Mouse (Mus musculus): ENCODE data around the gene Evi5l. TPM values are rescaled to one million over a fixed set of nuclear protein-coding genes. Genes with fewer than 3 reads are reported as not detected.
"Not testable (repeated sequence)": the region's sequence is repeated elsewhere in the genome, so short reads cannot be mapped to it uniquely, and the experiment has no call there.

Gene Evi5l
- polyA plus RNA-seq, 1 experiment, result 29.1 TPM

- no peak for DNase-seq
- TF ChIP-seq POLR2A (IDR thresholded peaks at IDR 0.05; ENCODE audit: borderline replicate concordance, extremely low read depth, low read depth, low read length) (no peak), CTCF (IDR thresholded peaks at IDR 0.05; ENCODE audit: insufficient read depth, low read length) (no peak)
- peaks cover 2% of the 10 kb centered on the region; the same call in 1 of the 2 replicates for H3K4me1 ChIP-seq (ENCODE audit: control insufficient read depth, insufficient read depth, low read length)
- 80% methylated on average over 15 of the region's 15 CpGs for WGBS
- H3K4me3 ChIP-seq (replicated peaks; ENCODE audit: extremely low read depth, low read depth, low read length), result no peak within 1 kb of the TSS
These were observed 81.7 kb downstream of the Evi5l start, which contains the start of gene Tgfbr3l for GRCm38 (mm10) chr8:4247951-4248540. Gene Tgfbr3l (plus strand): TSS chr8:4248214.

GRCm38 (mm10) chr8:4249213-4249612 lies 82.8 kb downstream of the Evi5l start:
- WGBS, result 31% methylated on average over 29 of the region's 29 CpGs
- Histone ChIP-seq H3K4me3 (replicated peaks; ENCODE audit: extremely low read depth, low read depth, low read length) (no peak overlapping the region), H3K4me1 (ENCODE audit: control insufficient read depth, insufficient read depth, low read length) (peaks cover 7% of the 10 kb centered on the region)
- no peak for DNase-seq
- TF ChIP-seq POLR2A (IDR thresholded peaks at IDR 0.05; ENCODE audit: borderline replicate concordance, extremely low read depth, low read depth, low read length), result no peak
- no peak for TF ChIP-seq CTCF (IDR thresholded peaks at IDR 0.05; ENCODE audit: insufficient read depth, low read length)

GRCm38 (mm10) chr8:4250306-4250970 lies 84.1 kb downstream of the Evi5l start:
- peak; percentile 78 for TF ChIP-seq CTCF (IDR thresholded peaks at IDR 0.05; ENCODE audit: insufficient read depth, low read length)
- no peak for TF ChIP-seq POLR2A (IDR thresholded peaks at IDR 0.05; ENCODE audit: borderline replicate concordance, extremely low read depth, low read depth, low read length)

GRCm38 (mm10) chr8:4252116-4252760 lies 85.9 kb downstream of the Evi5l start:
- H3K4me1 ChIP-seq (ENCODE audit: control insufficient read depth, insufficient read depth, low read length), result peaks cover 7% of the 10 kb centered on the region
- no peak for DNase-seq
- TF ChIP-seq POLR2A (IDR thresholded peaks at IDR 0.05; ENCODE audit: borderline replicate concordance, extremely low read depth, low read depth, low read length) (no peak), CTCF (IDR thresholded peaks at IDR 0.05; ENCODE audit: insufficient read depth, low read length) (no peak)
- H3K4me3 ChIP-seq (replicated peaks; ENCODE audit: extremely low read depth, low read depth, low read length), result peak overlapping the region; percentile 11
- 35% methylated on average over 8 of the region's 8 CpGs for WGBS

More at GRCm38 (mm10) chr8:4250306-4250970, 84.1 kb downstream of the Evi5l start:
- peaks cover 7% of the 10 kb centered on the region for H3K4me1 ChIP-seq (ENCODE audit: control insufficient read depth, insufficient read depth, low read length)
- WGBS, result 46% methylated on average over 26 of the region's 26 CpGs
- H3K4me3 ChIP-seq (replicated peaks; ENCODE audit: extremely low read depth, low read depth, low read length), result no peak overlapping the region
- peak; percentile 81 for DNase-seq

GRCm38 (mm10) chr8:4252934-4253841 lies 86.8 kb downstream of the Evi5l start, which contains the start of gene Snapc2:
Gene Snapc2 (plus strand): TSS chr8:4253080.
- peak; percentile 97 for DNase-seq
- WGBS, result under 1% methylated on average over 69 of the region's 69 CpGs
- Histone ChIP-seq H3K4me1 (ENCODE audit: control insufficient read depth, insufficient read depth, low read length) (peaks cover 7% of the 10 kb centered on the region), H3K4me3 (replicated peaks; ENCODE audit: extremely low read depth, low read depth, low read length) (peak within 1 kb of the TSS; percentile 79)
- peak; percentile 65; the same call in 1 of the 2 replicates for TF ChIP-seq POLR2A (IDR thresholded peaks at IDR 0.05; ENCODE audit: borderline replicate concordance, extremely low read depth, low read depth, low read length)
- no peak for TF ChIP-seq CTCF (IDR thresholded peaks at IDR 0.05; ENCODE audit: insufficient read depth, low read length)

GRCm38 (mm10) chr8:4254001-4254400 lies 87.6 kb downstream of the Evi5l start:
- 0 out of 2 replicates have a peak, but pooled peaks have one; percentile 17 for TF ChIP-seq CTCF (IDR thresholded peaks at IDR 0.05; ENCODE audit: insufficient read depth, low read length)
- no peak for TF ChIP-seq POLR2A (IDR thresholded peaks at IDR 0.05; ENCODE audit: borderline replicate concordance, extremely low read depth, low read depth, low read length)
- no peak overlapping the region for H3K4me3 ChIP-seq (replicated peaks; ENCODE audit: extremely low read depth, low read depth, low read length)
- DNase-seq, result no peak

GRCm38 (mm10) chr8:4255471-4255870 lies 89.1 kb downstream of the Evi5l start:
- H3K4me1 ChIP-seq (ENCODE audit: control insufficient read depth, insufficient read depth, low read length), result peaks cover 15% of the 10 kb centered on the region
- not testable (repeated sequence) for H3K4me3 ChIP-seq (replicated peaks; ENCODE audit: extremely low read depth, low read depth, low read length); DNase-seq
- 87% methylated on average over 7 of the region's 7 CpGs for WGBS

More at GRCm38 (mm10) chr8:4254001-4254400, 87.6 kb downstream of the Evi5l start:
- WGBS, result 58% methylated on average over 6 of the region's 6 CpGs
- H3K4me1 ChIP-seq (ENCODE audit: control insufficient read depth, insufficient read depth, low read length), result peaks cover 11% of the 10 kb centered on the region

- WGBS, result 41% methylated on average over 4 of the region's 4 CpGs
- Histone ChIP-seq H3K4me1 (ENCODE audit: control insufficient read depth, insufficient read depth, low read length) (peaks cover 15% of the 10 kb centered on the region), H3K4me3 (replicated peaks; ENCODE audit: extremely low read depth, low read depth, low read length) (no peak overlapping the region)
- TF ChIP-seq POLR2A (IDR thresholded peaks at IDR 0.05; ENCODE audit: borderline replicate concordance, extremely low read depth, low read depth, low read length), result no peak
- TF ChIP-seq CTCF (IDR thresholded peaks at IDR 0.05; ENCODE audit: insufficient read depth, low read length), result no peak
- no peak for DNase-seq
These were observed 90.5 kb downstream of the Evi5l start for GRCm38 (mm10) chr8:4256911-4257310.

GRCm38 (mm10) chr8:4257350-4257749 lies 91.0 kb downstream of the Evi5l start:
- no peak for DNase-seq
- H3K4me1 ChIP-seq (ENCODE audit: control insufficient read depth, insufficient read depth, low read length), result peaks cover 15% of the 10 kb centered on the region
- no peak overlapping the region for H3K4me3 ChIP-seq (replicated peaks; ENCODE audit: extremely low read depth, low read depth, low read length)
- 79% methylated on average over 4 of the region's 4 CpGs for WGBS
- no peak for TF ChIP-seq POLR2A (IDR thresholded peaks at IDR 0.05; ENCODE audit: borderline replicate concordance, extremely low read depth, low read depth, low read length)
- TF ChIP-seq CTCF (IDR thresholded peaks at IDR 0.05; ENCODE audit: insufficient read depth, low read length), result no peak

Measured in lung, adult 2 months (tissue).